Mouse (Mus musculus) duodenum, adult 2 months (tissue): Measurements from ENCODE around the gene Ubr7. TPM values are rescaled to one million over a fixed set of nuclear protein-coding genes. Genes with fewer than 3 reads are reported as not detected.

Experiments
- polyA plus RNA-seq: library from polyadenylated mRNA; depleted of rRNA; stranded (reverse); fragments of >200 nt; gene quantifications from 2 replicates; pipeline ENCODE4 v1.2.3, GENCODE M21; 2012; ENCODE audit warnings: low replicate concordance; rRNA removed

Gene Ubr7
- polyA plus RNA-seq = 3.2 and 4.2 TPM in 2 replicates

DNA sequence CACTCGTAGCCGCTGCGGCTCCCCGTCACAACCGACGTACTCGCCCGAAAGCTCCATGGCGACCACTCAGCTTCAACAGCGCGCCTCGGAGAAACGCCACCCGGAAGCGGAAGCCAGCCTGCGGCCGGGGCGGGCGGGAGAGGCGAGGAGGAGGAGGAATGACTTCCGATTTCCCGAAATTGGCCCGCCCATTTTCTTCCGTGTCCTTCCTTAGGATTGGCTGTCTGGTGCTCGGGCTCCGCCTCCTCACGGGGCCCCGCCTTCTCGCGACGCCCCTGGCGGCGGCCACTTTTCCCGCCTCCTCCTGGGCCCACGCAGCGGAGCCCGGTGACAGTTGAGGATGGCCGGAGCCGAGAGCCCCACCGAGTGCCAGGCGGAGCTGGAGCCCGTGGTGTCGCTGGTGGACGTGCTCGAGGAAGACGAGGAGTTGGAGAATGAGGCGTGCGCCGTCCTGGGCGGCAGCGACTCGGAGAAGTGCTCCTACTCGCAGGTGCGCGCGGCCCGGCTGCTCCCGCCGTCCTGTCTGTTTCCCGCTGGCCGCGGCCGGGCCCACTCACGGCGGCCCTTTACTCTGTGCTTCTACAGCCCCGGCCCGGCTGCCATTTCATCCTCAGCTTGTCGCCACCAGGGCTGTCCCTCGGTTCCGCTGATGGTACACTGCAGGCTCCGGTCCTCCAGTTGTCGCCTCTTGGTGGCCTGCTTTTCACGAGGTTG is at the start of gene Ubr7, which contains the start of the genes Gm28051 and Gon7:
Ubr7 (plus strand) TSS at position 279 of the 714 bp plus-strand sequence.
Gm28051 (minus strand) TSS at position 77 of the 714 bp plus-strand sequence.
Gon7 (minus strand) TSS at position 115 of the 714 bp plus-strand sequence.

DNA sequence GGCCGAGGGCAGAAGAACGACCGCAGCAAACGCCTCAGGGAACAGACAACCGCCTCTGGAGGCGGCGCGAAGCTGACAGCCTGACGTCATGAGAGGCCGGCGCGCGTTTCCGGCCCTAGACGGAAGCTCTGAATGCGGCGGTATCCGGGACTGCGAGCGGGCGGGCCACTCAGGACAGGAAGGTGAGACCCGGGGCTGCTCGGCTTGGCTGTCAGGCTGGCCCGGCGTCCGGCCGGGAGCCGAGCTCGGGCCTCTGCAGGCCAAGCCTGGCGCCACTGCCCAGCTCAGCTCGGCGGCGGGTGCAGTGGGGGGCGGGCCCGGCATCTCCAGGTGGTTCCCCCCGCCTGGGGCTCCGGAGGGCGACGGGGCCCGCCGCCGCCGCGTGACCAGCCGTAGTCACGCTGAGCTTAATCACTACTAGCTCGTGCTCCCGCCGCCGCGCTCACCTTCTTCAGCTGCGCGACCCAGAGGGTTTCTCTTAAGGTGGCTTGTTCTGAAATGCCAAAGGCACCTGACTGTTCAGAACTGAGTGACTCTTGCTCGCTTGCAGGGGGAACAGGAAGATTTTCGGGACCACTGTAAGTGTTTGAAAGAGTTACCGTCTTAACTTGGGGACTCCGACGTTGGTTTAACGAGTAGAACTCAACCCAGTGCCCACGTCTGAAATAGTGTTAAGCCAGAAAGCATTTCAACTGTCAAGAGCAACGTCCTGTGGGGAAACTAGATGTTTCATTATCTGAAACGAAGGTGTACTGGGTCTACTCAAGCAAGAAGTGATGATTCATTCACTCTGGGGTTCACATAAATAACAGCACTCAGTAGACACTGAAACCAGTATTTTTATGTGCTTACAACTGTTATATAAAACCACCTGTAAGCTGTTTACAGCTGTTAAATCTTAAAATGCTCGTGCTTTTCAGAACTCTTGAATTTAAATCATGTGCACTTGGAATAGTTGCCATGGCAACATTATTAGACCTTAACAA is 13.9 kb upstream of the Ubr7 start, which contains the start of the genes Moap1 and Tmem251:
Moap1 (minus strand) TSS at position 73 of the 986 bp plus-strand sequence.
Tmem251 (plus strand) TSS at position 174 of the 986 bp plus-strand sequence.

DNA sequence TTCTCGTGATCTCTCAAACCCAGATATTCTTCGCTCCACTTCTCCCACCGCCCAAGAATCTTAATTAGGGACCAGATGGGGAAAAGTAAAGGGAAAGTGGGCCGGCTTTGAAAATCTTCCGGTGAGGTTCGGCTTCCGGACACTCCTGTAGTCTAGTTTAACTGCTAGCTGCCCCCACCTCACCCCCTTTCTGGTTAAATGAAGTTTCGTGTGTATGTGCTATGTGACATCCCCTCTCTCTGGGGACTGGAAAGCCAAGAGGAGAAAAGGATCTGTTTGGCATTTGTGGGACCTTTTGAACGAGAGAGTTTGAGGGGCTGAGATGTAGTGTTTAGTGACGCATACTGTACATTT is 613 bp downstream of the Ubr7 start, which contains the start of gene Gm20604:
Gm20604 (minus strand) TSS at position 270 of the 354 bp plus-strand sequence.

Other genes starting within 250 kb of the Ubr7 start
- gene Chga, start 203.0 kb upstream of the Ubr7 start, polyA plus RNA-seq = 89.8 and 269 TPM in 2 replicates
- 169 and 317 TPM in 2 replicates for gene Itpk1, start 53.0 kb upstream of the Ubr7 start, polyA plus RNA-seq
- gene Moap1, start 14.3 kb upstream of the Ubr7 start, polyA plus RNA-seq = 0.47 and 0.55 TPM in 2 replicates
- 2.2 and 4.0 TPM in 2 replicates for gene Tmem251, start 14.2 kb upstream of the Ubr7 start, polyA plus RNA-seq
- not detected in 2 replicates for gene Gm28051, start 202 bp upstream of the Ubr7 start, polyA plus RNA-seq
- 5.1 and 10.2 TPM in 2 replicates for gene Gon7, start 164 bp upstream of the Ubr7 start, polyA plus RNA-seq
- gene Gm20604, start 705 bp downstream of the Ubr7 start, polyA plus RNA-seq = 0.36 and 0.47 TPM in 2 replicates
- gene Btbd7, start 120.5 kb downstream of the Ubr7 start, polyA plus RNA-seq = 3.8 and 4.3 TPM in 2 replicates
- not detected in 2 replicates for gene Cox8c, start 141.3 kb downstream of the Ubr7 start, polyA plus RNA-seq
- gene Unc79, start 190.9 kb downstream of the Ubr7 start, polyA plus RNA-seq = 0.02 and 0.16 TPM in 2 replicates